Mouse (Mus musculus) adrenal gland, postnatal 10 days (tissue): ENCODE data around the gene Cemip. TPM values are rescaled to one million over a fixed set of nuclear protein-coding genes. Genes with fewer than 3 reads are reported as not detected.

Experiments
- DNase-seq: peaks from one replicate; pipeline ENCODE4 v3.0.0; 2021; ENCODE audit warnings: mixed read lengths
- total RNA-seq, 2 experiments: library from RNA; stranded (reverse); gene quantifications; 2 replicates each; pipeline ENCODE4 v1.2.3; 2021

The Cemip gene
- total RNA-seq, 2 experiments from 2014 or later = 1.7 to 1.8 TPM

DNA sequence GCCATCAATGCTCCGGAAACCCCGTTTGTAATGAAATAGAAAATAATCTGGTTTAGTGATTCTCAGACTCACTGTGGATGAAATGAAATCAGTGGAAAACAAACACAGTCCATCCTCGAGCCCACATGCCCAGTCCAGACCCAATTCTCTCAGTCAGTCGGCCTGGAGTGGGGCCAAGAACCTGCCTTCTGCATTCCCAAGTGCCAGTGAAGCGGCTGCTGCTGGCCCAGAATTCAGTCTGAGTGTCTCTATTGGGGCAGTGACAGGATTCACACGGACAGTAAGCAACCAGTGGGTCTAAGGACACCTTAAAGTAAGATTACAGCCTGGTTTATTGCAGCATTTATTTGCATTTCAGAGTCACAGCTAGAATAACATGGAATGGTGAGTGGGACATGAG, 10.2 kb upstream of the Cemip start:
- DNase-seq = peak; percentile 63

DNA sequence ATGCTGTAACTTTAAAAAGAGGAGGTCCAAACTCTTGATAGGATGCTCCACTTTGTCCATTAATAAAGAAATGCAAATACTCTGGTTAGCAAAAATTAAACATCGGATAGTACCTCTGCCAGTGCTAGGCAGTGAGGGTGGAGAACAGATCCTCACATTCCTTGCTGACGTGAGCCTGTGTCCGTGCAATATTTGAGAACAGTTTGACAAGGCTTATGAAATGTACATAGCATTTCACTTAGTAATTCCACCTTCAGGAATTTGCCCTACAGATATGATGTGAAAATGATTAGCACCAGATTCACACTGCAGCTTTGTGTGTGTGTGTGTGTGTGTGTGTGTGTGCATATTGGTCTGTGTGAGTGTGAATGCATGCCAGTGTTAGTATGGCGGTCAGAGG, 4.5 kb upstream of the Cemip start:
- DNase-seq = no peak

DNA sequence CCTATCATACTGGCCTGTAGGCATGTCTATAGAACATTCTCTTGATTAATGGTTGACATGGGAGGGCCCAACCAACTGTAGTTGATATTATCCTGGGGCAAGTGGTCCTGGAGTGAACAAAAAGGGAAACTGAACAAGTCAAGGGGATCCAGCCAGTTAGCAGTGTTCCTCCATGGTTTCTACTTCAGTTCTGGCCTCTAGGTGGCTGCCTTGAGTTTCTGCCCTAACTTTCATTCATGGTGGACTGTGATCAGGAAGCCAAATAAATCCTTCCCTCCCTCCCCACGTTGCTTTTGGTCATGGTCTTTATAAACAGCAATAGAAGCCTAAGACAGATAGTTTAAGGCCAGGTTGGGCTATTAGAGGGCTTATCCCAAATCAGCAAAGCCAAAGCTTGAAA, 3.5 kb upstream of the Cemip start:
- peak; percentile 8 for DNase-seq

DNA sequence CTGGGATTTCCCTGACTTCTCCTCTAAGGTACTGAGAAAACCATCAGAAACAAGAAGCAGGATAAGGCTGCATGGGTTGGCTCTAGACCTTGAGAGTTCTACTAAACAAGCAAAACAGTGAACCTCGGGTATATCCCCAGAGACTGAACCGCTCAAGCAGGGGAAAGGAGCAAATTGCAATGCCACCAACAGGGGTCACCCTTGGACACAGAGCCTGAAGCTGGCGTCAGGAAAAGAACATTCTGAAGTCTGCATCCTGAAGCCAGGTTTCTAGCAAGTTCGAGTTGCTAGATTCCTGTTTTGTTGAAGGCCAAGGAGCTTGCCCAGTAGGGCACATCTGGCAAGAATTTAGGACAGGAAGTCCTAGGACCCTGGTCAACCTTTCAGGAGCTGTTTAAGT, 2.7 kb upstream of the Cemip start:
- peak; percentile 88 for DNase-seq

DNA sequence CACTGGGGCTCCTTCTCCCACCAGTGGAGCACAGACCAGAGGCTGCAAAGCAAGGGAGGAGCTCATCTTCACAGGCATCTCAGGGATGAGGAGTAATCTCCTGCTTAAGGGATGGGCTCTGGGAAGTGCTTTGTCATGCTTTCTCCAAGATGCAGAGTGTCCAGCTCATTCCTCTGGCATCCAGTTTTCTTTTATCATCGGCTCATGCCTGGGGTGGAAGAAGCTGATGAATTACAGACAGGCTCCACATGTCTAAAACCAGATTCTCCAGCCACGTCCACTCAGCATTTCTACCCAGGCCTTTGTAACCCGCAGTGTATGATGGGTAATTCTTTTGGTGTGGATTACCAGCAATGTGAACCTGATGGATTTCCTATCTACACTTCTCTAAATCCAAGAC, 1.9 kb upstream of the Cemip start:
- no peak for DNase-seq

DNA sequence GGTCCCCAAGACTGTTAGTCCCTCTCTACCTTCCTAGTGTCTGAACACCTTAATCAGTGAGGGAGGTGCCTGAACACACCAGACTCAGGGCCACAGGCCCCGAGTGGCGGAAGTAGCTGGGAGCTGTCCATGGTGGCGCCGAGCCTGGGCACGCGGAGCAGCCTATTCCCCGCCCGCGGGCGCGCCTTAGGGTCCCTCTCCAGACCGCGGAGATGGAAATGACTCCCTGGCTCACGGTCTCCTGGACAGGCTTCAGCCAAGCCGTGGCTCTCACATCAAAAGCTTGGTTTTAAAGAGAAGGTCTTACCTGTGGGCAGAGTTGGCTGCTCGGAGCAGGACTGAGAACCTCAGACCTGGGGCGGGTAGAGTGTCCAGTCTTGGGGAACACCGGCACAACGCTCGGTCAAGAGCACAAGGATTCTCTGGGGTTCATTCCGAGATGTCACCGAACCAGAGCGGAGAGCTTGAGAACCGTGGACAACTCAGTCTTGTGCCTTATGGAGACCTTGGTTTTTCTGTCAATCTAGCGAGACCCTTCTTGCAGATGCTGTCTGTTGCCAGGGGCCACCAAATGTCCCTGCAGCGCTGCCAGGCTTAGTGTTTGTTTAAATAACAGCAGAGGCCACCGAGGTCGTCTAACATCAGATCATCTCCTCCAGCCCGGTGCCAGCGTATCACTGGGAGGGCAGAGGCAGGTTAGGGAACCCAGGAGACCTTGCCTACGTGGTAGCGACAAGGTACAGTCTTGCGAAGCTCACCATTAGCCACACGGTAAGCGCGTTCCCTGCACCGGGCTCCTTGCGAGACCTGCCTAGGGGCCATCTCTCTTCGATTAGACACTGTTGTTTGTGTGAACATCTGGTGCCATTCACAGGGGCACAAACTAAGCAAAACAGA, 1.0 kb downstream of the Cemip start:
- DNase-seq = peak; percentile 86

DNA sequence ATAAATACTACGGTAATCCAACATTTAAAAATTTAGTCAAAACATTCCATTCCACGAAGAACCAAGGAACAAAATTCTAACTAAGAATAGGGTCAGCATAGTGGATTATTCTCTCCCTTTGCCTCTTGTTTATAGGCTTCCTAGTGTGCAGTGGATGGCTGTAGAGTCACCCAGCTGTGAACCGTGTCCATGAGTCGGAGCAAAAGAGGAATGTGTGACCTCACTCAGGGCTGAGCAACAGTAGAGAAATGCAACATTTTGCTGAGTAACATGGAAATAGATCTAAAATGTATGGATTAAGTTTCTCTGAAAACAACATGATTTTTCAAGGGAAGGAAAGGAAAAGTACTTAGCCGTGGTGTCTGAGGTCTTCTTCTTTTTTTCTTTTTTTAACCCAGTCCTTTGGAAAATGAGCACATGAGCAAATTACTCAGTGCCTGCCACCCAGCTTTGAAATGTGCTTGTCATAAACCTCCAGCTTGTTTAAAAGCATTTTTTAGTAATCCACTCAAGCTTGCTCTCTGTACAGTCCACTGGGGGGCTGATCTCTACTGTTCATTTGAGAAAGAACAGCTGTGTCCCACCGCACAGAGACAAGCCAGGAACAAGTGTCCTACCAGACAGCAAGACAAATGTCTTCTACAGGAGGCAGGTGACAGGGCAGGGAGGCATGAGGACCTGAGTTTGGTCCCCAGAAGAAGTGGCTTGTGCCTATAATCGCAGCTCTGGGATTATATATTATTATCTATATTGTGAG, 8.9 kb downstream of the Cemip start:
- DNase-seq = no peak

DNA sequence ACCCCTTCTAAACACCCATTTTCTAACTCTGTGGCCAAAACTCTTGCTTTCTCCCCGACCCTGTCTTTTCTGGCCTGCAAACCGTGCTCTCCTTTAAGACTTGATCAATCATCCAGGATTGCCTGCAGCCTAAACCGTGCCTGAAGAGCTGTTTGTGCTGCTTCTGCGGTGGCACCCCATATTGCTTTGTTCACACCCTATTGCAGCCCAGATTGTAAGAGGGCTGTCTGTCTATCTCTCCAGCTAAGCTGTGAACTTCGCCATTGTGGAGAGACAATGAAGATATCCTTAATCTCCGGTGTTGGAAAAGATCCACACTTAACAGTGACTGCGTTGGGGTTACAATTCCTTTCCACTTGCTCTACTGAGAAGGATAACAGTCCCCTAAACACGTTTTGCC, 12.0 kb downstream of the Cemip start:
- DNase-seq = no peak

DNA sequence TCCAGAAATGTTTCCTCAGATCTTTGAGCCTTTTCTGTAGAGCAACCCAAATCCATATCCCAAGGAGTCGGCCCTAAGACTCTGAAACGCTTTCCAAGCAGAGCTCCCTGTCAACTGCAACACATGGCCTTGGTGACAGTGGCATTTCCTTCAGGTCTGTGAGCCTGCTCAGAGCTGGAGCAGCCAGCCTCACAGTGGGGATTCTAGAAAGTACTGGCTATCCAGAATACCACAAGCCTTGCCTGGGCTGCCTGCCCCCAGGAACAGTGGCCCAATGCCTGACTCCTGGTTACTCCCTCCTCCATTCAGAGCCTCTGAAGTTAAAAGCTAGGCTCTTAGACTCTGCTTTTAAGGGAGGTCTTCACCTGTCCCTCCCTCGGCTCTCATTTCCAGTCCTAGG, 12.4 kb downstream of the Cemip start:
- no peak for DNase-seq

DNA sequence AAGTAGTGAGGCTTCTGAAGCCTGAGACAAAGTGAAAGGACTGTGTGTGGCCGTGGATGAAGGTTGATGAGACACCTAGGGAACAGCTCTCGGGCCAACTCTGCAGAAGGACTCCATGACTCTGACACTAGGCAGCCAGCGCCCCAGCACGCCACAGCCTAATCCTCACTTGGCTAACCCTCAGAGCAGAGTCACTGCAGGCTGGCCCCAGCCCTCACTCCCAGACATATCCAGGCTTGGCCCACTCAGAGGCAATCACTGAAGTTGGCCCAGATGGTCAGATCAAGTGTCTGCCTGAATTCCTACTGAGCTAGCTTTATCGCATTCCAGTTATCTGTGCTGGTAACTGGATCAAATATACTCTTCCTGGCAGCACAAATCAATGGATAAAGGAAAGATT, 17.4 kb downstream of the Cemip start:
- no peak for DNase-seq

DNA sequence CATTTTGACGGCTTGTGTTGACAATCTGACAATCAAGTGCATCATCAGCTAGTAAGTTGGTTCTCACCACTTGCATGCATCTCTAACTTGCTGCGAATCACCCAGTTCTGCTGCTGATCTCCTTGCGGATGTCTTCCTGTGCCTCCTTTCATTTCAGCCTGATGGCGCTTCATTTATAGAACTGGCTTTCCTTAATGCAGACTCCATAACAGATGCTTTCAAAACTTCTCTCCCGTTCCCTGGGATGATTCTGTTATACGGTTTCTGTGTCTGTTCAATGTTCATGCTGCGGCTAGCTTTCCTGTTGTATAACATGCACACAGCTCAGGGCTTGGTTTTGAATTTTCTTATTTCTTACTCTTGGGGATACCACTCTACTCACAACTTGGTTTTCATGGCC, 26.5 kb downstream of the Cemip start:
- no peak for DNase-seq

DNA sequence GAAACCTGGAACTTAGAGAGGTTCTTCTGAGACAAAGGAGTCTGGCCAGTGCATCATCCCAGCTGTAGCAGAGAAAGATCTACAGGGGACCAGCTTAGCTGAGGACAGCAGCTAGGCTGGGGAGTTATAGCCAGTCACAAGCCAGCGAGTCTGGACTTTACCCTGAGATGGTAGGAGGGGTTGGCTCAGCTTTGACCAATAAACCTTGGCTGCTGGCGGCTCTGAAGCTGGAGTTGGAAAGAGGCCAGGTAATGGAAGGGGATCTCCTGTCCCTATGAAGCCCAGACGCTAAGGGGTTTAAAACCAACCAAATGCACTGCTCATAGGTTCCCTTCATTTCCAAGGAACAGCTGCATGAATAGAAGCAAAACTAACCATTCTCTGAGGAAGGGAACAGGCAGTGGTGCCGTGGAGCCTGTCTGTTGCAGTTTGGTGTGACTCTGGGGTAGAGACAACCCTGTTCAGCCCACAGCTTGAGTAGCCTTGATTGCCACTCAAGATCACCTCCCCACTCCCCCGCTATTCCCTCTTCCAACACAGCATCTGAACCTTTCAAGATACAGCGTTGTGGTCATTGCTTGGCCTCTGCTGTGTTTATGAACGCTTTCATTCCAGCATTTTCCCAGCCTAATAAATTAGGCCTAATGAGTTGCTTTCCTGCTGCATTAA, 30.2 kb downstream of the Cemip start:
- peak; percentile 19 for DNase-seq

DNA sequence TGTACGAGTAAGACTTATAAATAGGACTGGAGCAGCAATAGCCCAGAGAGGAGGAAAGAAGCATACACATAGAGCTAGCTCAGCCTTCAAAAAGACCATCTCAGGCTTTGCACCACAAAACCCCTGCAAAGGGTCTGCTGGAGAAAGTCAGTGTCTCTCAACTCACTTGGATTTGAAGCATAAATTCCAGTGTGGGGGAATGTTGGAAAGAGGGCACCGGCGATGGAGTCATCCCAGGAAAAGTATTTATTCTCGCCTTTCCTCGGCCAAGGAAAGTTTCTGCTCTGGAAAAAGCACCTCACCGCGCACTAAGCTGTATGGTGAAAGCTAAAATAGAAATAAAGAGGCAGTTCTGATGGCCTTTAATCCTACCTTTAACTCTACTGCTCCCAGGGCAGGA, 32.4 kb downstream of the Cemip start:
- DNase-seq = no peak

DNA sequence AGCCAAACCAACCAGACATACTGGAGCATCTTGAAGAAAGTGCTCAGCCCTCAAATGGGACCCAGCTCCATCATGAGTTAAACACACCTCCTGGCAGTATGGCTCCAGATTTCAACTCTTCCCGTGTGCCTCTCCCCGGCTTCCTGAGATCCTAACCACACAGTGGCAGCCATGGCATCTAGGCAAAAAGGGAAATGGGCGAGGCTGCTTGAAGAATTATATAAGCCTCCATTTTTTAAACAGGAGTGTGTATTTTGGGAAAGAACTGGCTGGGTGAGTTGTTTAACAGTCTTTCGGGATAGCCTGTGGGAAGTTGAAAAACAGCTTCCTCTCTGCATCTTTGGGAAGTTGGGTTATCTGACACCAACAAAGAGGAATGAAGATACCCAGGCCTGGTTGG, 34.9 kb downstream of the Cemip start:
- DNase-seq = no peak

DNA sequence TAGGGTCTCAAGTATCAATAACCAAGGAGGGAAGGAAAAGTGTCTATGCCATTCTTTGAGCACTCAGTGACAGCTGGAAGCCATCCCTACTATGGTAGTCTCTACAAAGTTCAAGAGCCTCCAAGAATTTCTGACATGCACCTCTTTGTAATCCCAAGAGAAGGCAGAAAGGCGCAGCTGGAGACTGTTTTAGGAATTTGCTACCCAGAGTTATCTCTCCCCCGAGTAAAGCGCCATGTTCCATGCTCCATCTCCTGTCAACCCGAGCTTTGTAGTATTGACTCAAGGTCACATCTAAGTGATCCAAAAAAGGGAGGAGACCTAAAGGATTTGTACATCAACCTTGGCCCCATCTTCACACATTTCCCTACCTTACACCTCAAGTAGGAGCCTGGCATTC, 40.8 kb downstream of the Cemip start:
- DNase-seq = no peak

DNA sequence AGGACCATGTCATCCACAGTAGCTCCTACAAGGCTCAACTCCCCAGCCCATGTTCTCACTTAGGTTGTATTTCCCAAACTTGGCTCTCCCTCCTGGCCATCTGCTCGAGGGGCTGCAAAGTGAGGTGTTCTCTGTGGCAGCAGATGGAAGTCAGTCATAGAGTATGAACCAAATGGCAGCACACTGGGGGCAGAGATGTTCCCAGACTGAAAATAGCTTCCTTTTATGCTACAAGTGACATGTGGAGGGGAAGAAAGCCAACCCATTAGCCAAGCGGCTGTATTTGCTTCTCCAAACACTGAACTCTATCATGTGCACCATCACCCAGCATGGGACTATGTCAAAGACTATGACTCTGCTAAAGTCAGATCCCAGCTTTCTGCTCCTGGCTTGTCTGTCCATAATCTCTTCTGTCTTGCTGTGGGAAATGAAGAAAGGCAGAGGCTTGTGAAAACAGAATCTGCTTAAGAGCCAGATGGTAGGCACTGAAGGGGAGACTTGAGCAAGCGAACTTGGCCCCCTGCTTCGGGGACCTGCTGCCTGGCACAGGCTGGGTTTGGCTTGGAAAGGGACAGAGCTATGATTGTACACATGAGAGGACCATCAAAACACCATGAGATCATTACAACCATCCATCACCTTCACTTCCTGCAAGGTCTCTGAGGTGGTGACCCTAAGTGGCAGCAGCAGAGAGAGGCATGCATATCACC, 41.6 kb downstream of the Cemip start:
- DNase-seq = no peak

DNA sequence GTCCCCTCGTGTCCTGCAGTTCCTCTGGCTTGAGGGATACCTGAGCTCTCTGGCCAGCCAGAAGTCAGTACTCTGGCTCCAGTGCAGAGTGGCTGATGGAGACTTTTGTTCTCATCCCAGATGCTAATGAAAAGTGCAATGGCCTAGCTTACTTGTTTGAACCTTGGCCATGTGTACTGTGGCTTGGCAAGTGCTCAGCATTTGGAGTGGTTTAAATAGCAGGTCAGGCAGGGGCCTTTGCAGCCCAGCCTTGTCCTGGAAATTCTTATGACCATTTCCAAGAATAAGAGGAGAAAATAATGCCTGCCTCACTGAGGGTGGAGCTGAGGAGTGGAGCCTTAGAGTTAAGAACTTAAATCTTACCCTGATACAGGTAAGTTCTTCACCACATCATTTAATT, 43.6 kb downstream of the Cemip start:
- DNase-seq = no peak

DNA sequence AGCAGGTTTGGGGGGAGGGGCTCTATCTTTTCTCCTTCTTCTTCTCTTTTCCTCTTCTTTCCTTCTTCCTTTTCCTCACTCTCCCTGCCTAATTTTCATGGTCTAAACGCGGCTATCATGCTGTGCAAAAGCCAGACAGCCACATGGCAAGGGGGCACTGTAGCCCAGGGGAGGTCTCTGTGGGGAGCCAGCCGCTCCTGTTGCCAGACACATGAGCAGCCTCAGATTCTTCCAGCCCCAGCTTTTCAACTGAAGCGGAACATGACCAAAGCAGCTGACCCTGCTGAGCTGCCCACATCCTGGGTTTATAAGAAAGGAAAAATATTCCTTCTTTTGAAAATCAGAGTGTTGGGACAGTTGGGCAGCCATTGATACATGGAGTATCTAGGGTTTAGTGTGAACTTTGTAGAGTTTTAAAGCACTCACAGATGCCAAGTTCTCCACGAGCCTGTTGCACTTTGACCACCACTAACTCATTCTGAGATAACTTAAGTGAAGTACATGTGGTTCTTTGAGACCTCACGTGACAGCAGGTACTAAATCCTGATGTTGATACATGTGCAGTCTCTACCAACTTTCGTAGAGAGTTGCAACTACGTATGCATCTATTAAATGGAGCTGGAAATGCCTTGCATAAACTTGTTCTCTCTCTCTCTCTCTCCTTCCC, 46.3 kb downstream of the Cemip start:
- DNase-seq = no peak

DNA sequence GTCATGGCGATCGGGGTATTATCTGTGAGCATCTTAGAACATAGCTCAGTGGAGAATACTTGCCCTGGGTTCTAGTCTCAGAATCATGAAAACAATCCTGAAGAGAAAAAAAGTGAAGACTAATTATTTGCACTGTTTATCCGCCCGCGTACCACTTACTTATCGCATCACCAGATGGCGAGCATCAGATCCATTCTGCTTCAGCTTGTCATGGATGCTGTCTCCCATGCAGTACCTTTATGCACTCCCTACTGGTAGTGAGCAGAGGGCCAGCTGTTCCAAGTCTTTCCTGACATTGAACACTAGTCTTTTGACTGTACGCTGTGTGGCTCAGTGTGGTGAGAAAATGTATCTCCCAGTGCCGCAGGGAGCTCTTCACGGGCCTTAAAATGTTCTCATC, 47.7 kb downstream of the Cemip start:
- no peak for DNase-seq

DNA sequence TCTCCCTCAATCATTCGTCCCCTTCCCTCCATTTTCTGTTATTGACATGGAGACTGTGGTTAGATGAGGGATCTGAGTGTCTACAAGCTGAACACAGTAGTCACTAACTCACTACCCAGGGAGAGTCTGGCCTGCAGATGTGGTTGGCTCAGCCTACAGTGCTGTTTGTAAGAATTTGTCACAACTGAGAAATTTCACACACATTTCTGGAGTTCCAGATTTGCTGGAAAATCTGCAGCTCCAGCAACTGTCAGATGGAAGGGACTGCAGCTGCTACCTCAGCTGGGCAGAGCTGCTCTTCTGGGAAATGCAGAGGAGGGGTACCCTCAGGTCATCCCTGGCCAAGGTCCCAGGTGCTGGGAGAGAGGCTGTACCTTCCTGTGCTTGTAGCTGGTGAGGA, 53.5 kb downstream of the Cemip start:
- no peak for DNase-seq

DNA sequence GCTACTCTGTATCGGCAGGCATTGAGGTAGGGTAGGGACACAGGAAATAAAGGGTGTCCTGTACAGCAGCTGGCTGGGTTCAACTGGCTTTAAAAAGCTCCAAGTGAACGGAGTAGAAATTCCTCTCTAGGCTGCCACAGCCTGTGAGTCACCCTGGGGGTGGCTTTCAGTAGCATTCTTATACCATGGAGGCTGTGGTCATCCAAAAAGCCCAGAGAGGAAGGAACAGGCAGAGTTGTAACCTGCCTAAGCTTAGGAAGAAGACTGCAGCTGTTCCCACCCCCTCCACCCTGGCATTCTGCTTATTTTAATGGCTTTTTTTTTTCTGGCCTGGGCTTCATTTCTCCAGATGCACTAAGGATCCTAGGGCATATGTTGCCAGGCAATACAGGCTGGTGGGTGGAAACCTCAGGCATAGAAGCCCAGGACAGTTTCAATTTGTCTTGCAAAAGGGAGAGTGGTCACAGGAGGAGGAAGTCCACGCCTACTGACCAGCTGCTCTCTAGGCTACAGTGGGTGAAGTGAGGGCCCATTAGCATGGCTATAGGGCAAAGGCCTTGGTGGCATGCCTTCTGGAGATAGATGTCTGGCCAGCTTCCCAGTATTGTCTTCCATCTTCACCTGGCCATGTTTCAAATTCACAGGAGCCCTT, 57.1 kb downstream of the Cemip start:
- peak; percentile 7 for DNase-seq
